In the genomic region with DNA sequence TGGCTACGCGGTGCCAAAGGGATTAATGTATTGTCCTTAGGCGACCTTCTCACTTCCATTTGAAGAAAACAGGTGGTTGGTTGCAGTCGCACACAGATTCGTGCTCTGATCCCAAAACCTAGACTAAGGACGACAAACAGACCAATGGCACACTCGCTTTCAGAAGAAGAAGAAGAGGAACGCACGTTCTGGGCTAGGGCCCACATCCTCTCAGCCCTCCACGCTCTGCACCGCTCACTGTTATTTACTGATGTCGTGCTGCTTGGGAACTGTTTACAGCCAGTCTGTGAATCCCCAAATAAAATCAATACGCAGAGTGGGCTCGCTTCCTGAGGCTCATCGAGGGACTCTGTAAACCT, we compare ENCODE assay signal across 8 mouse cellular contexts. TPM values are rescaled to one million over a fixed set of nuclear protein-coding genes. Genes with fewer than 3 reads are reported as not detected.
DNase-seq lines count a peak whose midpoint lies in the region; ATAC-seq and TF ChIP-seq lines count a peak whose summit lies in the region.

No protein-coding gene starts in this region.

- ATAC-seq in embryonic facial prominence, embryonic 15.5 days (ENCODE audit: insufficient number of reproducible peaks, low FRiP score, low TSS enrichment, low read depth): no peak
- ATAC-seq in intestine, embryonic 15.5 days: peak; percentile 59
- no peak for ATAC-seq in midbrain, postnatal 0 days (ENCODE audit: low FRiP score)
- no peak for ATAC-seq in activated CD4-positive, CD25-positive, alpha-beta regulatory T cell, adult 4 months

- intact Hi-C loops in left cerebral cortex, adult 2 months (cut with DNase I): no loop called here

- WGBS in embryonic facial prominence, embryonic 15.5 days: 23% methylated on average over 15 of the region's 15 CpGs
- 12% methylated on average over 15 of the region's 15 CpGs for WGBS in intestine, embryonic 15.5 days
- WGBS in midbrain, postnatal 0 days: 30% methylated on average over 15 of the region's 15 CpGs

- H3K9ac ChIP-seq in embryonic facial prominence, embryonic 15.5 days: no peak overlapping the region
- H3K9ac ChIP-seq in intestine, embryonic 15.5 days: no peak overlapping the region
- H3K9ac ChIP-seq in midbrain, postnatal 0 days (replicated peaks; ENCODE audit: low read length, poor library complexity, severe bottlenecking): no peak overlapping the region

- peak overlapping the region; percentile 46 for H3K4me3 ChIP-seq in left cerebral cortex, adult 2 months
- H3K4me3 ChIP-seq in embryonic facial prominence, embryonic 15.5 days (replicated peaks): peak overlapping the region; percentile 41
- peak overlapping the region; percentile 35 for H3K4me3 ChIP-seq in intestine, embryonic 15.5 days (replicated peaks)
- peak overlapping the region; percentile 24 for H3K4me3 ChIP-seq in midbrain, postnatal 0 days (ENCODE audit: low read depth, low read length)

- no peaks in the 10 kb centered on the region for H3K27me3 ChIP-seq in embryonic facial prominence, embryonic 15.5 days
- H3K27me3 ChIP-seq in intestine, embryonic 15.5 days (replicated peaks): no peaks in the 10 kb centered on the region
- H3K27me3 ChIP-seq in midbrain, postnatal 0 days (ENCODE audit: insufficient read depth, low read length): no peaks in the 10 kb centered on the region

- no peak overlapping the region for H3K27ac ChIP-seq in left cerebral cortex, adult 2 months
- peak overlapping the region; percentile 86 for H3K27ac ChIP-seq in embryonic facial prominence, embryonic 15.5 days (replicated peaks)
- H3K27ac ChIP-seq in intestine, embryonic 15.5 days: no peak overlapping the region; the same call in 1 of the 2 replicates
- no peak overlapping the region for H3K27ac ChIP-seq in midbrain, postnatal 0 days (ENCODE audit: low read depth, low read length)

- no peak for TF ChIP-seq CTCF in left cerebral cortex, adult 2 months (IDR thresholded peaks at IDR 0.05)
- TF ChIP-seq CTCF in midbrain, postnatal 0 days (IDR thresholded peaks at IDR 0.05): no peak

- H3K36me3 ChIP-seq in embryonic facial prominence, embryonic 15.5 days: no peaks in the 10 kb centered on the region
- H3K36me3 ChIP-seq in intestine, embryonic 15.5 days: no peaks in the 10 kb centered on the region
- H3K36me3 ChIP-seq in midbrain, postnatal 0 days (ENCODE audit: insufficient read depth, low read length): no peaks in the 10 kb centered on the region

- H3K4me1 ChIP-seq in embryonic facial prominence, embryonic 15.5 days: peaks cover 12% of the 10 kb centered on the region; the same call in 1 of the 2 replicates
- peaks cover 3% of the 10 kb centered on the region; the same call in 1 of the 2 replicates for H3K4me1 ChIP-seq in intestine, embryonic 15.5 days (replicated peaks)
- H3K4me1 ChIP-seq in midbrain, postnatal 0 days (ENCODE audit: insufficient read depth, low read length): 0 out of 2 replicates have a peak, but pooled peaks cover 2% of the 10 kb centered on the region

- no peak for DNase-seq in left cerebral cortex, adult 2 months (ENCODE audit: extremely low spot score in 1 of 2, low spot score in 2 of 2)
- DNase-seq in left cerebral cortex, adult 8-10 months (ENCODE audit: low spot score in 2 of 2): no peak
- no peak for DNase-seq in midbrain, postnatal 0 days (ENCODE audit: low spot score)
- no peak for DNase-seq in adrenal gland, postnatal 36 days
- no peak for DNase-seq in frontal cortex, postnatal 25 days (ENCODE audit: low spot score in 2 of 2)

- H3K9me3 ChIP-seq in embryonic facial prominence, embryonic 15.5 days (replicated peaks): no peaks in the 10 kb centered on the region
- H3K9me3 ChIP-seq in intestine, embryonic 15.5 days: no peaks in the 10 kb centered on the region
- no peaks in the 10 kb centered on the region for H3K9me3 ChIP-seq in midbrain, postnatal 0 days (ENCODE audit: low read length)

- peak overlapping the region; percentile 73 for H3K4me2 ChIP-seq in embryonic facial prominence, embryonic 15.5 days (replicated peaks)
- peak overlapping the region; percentile 69 for H3K4me2 ChIP-seq in intestine, embryonic 15.5 days (replicated peaks)
- peak overlapping the region; percentile 63 for H3K4me2 ChIP-seq in midbrain, postnatal 0 days (ENCODE audit: low read depth, low read length, poor library complexity, severe bottlenecking)

RNA-seq across cellular contexts. Expression of gene Map2k6, which starts 18.6 kb away (rescaled TPM):
- total RNA-seq in left cerebral cortex, adult 2 months (2021): 10 to 100 TPM; 23.1 to 25.4 TPM
- total RNA-seq in left cerebral cortex, adult 8-10 months (2022): 10 to 100 TPM; 21.9 to 23.5 (median 22.6) TPM
- 18.0 and 19.4 TPM in 2 replicates for polyA plus RNA-seq in embryonic facial prominence, embryonic 15.5 days (2015; fragmentation: Nextera tagmentation; extraction: Ambion mirVana)
- polyA plus RNA-seq in intestine, embryonic 15.5 days (2015; fragmentation: Nextera tagmentation; extraction: Ambion mirVana): 17.8 and 18.9 TPM in 2 replicates
- 12.3 and 14.9 TPM in 2 replicates for total RNA-seq in midbrain, postnatal 0 days (2014; rRNA removed)
- polyA plus RNA-seq in midbrain, postnatal 0 days (2015; fragmentation: Nextera tagmentation; extraction: Ambion mirVana): 10.1 and 10.6 TPM in 2 replicates
- 1 to 10 TPM; 2.0 to 6.4 TPM for total RNA-seq in adrenal gland, postnatal 36 days (2021)
- polyA plus RNA-seq in activated CD4-positive, CD25-positive, alpha-beta regulatory T cell, adult 4 months (2017; shearing (Covaris generic)): 1 to 10 TPM; 5.7 to 7.7 TPM

RNA-seq across cellular contexts. Expression of gene Abca5, which starts 42.8 kb away (rescaled TPM):
- total RNA-seq in left cerebral cortex, adult 2 months (2021): 10 to 100 TPM; 44.3 to 46.9 TPM
- total RNA-seq in left cerebral cortex, adult 8-10 months (2022): 10 to 100 TPM; 41.3 to 50.1 (median 43.2) TPM
- 5.4 and 7.3 TPM in 2 replicates for polyA plus RNA-seq in embryonic facial prominence, embryonic 15.5 days (2015; fragmentation: Nextera tagmentation; extraction: Ambion mirVana)
- polyA plus RNA-seq in intestine, embryonic 15.5 days (2015; fragmentation: Nextera tagmentation; extraction: Ambion mirVana): 2.4 and 2.9 TPM in 2 replicates
- total RNA-seq in midbrain, postnatal 0 days (2014; rRNA removed): 23.0 and 38.6 TPM in 2 replicates
- polyA plus RNA-seq in midbrain, postnatal 0 days (2015; fragmentation: Nextera tagmentation; extraction: Ambion mirVana): 10.1 and 13.7 TPM in 2 replicates
- total RNA-seq in adrenal gland, postnatal 36 days (2021): 10 to 100 TPM; 15.7 to 20.2 TPM
- polyA plus RNA-seq in activated CD4-positive, CD25-positive, alpha-beta regulatory T cell, adult 4 months (2017; shearing (Covaris generic)): under 1 TPM; 0.29 to 0.34 TPM
